Mouse (Mus musculus) spleen, adult 12 weeks (tissue): Measurements from ENCODE around the gene Slc44a4.

ENCODE experiments used
- DNase-seq: peaks from one replicate; pipeline ENCODE4 v3.0.0; 2022; ENCODE audit warnings: low spot score

Gene Slc44a4

DNA sequence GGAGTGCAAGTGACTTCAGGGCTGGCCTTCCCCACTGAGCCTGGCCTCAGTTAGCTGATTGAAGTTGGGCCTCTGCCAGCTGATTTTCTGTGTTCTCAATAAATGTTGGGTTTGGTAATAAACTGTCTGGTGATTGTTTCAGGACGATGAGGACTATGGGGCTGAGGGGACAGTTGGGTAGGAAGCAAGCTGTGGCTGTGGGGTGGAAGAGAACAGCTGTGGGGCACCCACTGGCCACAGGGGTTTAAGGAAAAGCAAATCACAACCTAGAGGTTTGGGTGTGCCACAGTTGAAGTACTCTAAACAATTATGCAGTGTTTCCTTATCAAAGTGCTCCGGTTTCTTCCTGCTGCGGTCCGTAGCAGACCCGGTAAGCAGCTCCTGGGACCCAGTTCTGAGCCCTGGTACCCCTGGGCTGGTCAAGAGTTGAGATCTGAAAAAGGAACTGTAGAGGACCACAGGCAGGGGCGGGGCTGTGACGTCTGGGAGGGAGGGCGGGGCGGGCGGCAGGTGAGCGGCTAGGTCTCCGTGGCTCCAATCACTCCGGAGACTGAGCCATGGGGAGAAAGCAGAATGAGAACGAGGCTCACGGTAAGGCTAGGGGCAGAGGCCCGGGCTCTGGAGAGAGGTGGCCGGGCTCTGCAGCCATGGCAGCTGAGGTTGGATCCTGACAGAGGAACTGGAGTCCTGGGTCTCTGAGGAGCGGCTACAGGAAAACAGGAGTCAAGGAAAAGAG, at the start of gene Slc44a4:
Slc44a4 (plus strand) TSS at position 537 of the 736 bp plus-strand sequence.
- DNase-seq, result no peak

DNA sequence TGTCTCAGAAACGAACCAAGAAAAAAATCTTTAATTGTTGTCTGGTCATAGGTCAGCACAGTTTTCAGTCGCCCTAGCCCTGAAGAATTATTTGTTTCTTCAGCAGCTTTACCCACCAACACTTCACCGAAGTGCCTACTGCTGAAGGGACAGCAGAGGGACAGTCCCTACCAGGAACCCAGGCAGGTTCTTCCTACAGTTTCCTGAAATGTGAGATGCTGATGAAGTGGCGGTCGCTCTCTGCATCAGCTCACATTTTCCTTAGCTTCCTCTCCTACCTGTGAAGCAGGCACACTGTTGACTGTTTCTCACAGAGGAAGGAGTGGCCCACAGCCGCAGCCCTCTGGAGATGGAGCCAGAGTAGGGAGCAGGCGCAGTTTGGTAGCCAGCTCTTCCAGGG, 48.3 kb upstream of the Slc44a4 start:
- no peak for DNase-seq

GRCm38 (mm10) chr17:34874321-34874720, 39.9 kb upstream of the Slc44a4 start:
- DNase-seq, result no peak

DNA sequence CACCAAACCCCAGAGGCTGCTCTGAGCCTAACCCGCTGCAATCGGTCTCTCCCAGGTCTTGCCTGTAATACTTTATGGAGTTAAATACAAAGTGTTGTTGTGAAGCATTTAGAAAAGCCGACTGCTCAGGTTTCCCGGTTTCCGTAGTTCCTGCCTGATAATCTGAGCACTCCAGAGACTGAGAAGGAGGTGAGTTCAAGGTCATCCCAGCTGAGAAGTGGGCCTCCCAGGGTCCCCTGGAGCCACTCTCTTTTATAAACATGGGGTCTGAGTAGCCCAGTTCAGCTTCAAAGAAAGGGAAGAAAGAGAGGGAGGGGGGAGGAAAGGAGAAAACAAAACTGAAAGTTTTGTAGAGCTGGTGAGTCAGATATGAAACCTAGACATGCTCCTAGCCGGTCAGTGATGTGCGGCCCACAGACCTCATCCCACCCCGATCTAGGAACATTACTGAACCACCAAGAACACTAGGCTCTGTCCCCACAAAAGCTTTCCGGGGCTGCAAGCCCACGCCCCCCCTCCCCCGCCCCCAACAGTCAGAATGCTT, 34.9 kb upstream of the Slc44a4 start, which contains the start of gene Zbtb12:
Zbtb12 (plus strand) TSS at position 148 of the 544 bp plus-strand sequence.
- DNase-seq, result no peak

- no peak for DNase-seq
Measured at GRCm38 (mm10) chr17:34881166-34881565, 33.1 kb upstream of the Slc44a4 start.

DNA sequence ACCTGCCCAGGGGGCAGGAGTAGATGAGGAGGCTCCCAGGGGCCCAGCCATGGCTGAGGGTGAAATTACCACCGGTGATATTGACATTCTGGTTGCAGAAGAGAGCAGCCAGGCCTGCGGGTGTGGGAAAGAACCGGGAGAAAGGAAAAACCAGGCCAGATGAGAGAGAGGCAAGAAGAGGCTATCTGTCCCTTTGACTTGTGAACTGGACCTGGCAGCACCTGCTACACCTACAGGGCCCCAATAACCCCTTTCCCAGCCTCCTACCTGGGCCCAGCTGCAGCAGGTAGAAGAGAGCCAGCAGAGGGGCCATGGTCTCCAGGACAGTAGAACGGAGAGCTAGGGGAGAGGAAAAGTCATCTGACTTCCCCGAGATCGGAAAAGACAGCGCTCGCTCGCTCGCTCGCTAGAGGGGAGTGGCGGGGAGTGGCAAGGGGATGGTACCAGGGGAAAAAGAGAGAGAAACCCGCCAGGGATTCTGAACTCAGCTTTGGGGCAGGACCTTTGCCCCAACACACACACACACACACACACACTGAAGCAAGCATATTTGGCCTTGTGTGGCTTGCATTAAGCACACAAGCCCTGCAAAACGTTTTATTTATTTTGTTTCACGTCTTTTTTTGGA, 32.5 kb upstream of the Slc44a4 start, which contains the start of gene Gm20547:
Gm20547 (minus strand) TSS at position 360 of the 628 bp plus-strand sequence.
- DNase-seq, result no peak

DNA sequence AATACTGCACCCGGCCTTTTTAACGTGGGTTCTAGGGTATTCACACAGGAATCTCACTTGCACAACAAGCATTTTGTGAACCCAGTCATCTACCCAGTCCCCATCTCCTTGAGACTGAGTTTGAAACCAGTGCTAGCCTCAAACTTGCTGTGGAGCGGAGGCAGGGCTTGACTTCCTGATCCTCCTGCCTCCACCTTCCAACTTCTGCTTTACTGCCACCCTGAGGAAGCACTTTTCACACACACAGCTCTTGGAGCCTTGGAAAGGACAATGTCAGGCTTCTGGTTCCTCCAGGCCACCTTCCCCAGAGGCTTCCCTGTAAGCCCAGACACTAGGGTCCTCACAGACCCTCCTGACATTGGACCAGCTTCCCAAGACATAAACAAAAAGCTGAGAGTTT, 30.9 kb upstream of the Slc44a4 start:
- no peak for DNase-seq

DNA sequence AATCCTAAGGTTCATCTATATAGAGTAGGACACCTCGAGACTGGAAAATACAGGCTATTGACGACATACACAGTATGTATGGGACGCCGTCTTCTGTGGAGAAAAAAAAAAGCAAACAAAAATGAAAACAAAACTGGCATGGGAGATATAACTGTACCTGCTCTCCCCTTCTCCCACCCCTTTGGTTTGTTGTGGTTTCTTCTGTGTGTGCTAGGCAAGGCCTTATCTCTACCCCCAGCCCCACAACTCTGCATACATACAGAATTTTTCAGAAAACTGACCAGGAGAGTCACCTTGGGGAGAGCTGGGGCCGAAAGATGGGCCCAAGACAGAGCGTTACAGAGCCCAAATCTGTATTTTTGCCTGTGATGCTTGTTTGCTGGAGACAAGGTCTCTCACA, 29.6 kb upstream of the Slc44a4 start:
- no peak for DNase-seq

GRCm38 (mm10) chr17:34885615-34886014, 28.7 kb upstream of the Slc44a4 start:
- no peak for DNase-seq

DNA sequence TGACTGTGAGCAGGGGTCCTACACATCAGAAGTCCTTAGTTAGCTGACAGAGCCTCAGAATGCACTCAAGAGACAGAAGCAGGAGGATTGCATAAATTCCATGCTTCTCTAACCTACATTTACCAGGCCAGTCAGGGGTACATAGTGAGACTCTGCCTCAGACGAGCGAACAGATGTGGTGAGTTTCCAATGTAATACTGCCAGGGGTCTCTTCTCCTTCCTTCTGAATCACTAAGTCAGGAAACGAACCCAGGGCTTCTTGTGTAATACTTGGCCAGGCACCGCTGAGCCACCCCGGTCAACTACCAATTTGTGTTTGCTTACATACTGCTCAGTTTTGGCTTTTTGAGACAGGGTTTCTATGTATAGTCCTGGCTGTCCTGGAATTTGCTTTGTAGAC, 26.3 kb upstream of the Slc44a4 start:
- no peak for DNase-seq

GRCm38 (mm10) chr17:34890074-34890743, 24.1 kb upstream of the Slc44a4 start:
- DNase-seq, result no peak

GRCm38 (mm10) chr17:34891377-34891776, 22.9 kb upstream of the Slc44a4 start:
- DNase-seq, result no peak

- DNase-seq, result no peak
Measured at GRCm38 (mm10) chr17:34893072-34893824, 21.0 kb upstream of the Slc44a4 start.

- DNase-seq, result peak; percentile 65
Measured at GRCm38 (mm10) chr17:34894074-34894597, 20.1 kb upstream of the Slc44a4 start.

- no peak for DNase-seq
Measured at GRCm38 (mm10) chr17:34894801-34895530, 19.3 kb upstream of the Slc44a4 start.

DNA sequence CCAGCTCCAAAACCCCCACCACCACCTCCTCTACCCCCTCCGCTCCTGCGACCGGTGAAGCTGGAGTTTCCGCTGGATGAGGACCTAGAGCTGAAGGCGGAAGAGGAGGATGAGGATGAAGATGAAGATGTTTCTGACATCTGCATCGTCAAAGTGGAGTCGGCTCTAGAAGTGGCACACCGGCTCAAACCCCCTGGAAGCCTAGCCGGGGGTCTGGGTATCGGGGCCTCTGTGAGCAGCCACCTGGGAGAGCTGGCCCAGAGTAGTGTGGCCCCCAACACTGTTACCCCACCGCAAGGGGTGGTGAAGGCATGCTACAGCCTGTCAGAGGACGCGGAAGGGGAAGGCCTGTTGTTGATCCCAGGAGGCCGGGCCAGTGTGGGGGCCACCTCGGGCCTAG, 18.5 kb upstream of the Slc44a4 start:
- DNase-seq, result no peak

GRCm38 (mm10) chr17:34896366-34896765, 17.9 kb upstream of the Slc44a4 start:
- DNase-seq, result no peak

DNA sequence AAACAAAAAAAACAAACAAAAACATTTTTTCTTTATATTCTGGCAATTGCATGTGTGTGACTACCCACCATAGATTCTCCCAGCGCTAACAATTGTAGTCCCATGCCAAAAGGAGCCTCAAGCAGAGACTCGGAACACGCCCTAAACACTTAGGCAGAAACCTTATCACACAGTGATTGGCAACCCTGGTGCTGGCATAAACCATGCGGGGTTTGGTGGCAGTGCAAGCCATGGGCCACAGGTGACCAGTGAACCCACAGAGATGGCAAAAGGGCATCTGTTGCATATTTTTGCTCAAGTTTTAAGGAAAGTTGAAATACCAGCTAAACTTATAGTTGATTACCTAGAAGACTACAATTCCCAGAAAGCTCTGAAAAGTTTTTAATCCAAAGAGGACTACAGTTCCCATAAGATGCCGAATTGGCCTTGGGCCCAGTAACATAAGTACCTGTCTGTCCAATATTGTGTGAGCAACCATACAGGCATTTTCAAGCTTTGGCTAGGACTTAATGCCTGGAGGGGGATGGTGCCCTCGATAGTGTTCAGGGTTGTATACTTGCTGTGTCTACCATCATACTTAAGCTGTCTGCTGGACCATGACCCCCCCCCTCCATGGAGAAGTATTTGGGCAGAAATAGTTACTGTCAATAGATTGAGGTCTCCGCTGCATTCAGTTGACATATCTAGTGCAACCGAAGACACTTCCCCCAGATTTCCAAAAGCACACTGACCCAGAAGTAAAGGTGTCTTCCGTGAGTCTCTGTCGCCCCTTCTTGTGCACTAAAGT, 16.7 kb upstream of the Slc44a4 start:
- DNase-seq, result no peak

GRCm38 (mm10) chr17:34898160-34898586, 16.1 kb upstream of the Slc44a4 start, which contains the start of the genes C2 and Ehmt2:
C2 (minus strand) TSS chr17:34898265.
Ehmt2 (plus strand) TSS chr17:34898469.
- peak; percentile 58 for DNase-seq

- no peak for DNase-seq
Measured at GRCm38 (mm10) chr17:34898706-34899052, 15.6 kb upstream of the Slc44a4 start.
